Mouse (Mus musculus) kidney, embryonic 16.5 days (tissue): ENCODE results near the gene Elmo2. TPM values are rescaled to one million over a fixed set of nuclear protein-coding genes. Genes with fewer than 3 reads are reported as not detected.

ENCODE experiments used
- ATAC-seq: fragments of 200-750 bp; cut with Nextera tagmentation; 2 replicates; pipeline ENCODE4 v1.8.0; 2017; ENCODE audit warnings: moderate TSS enrichment; ENCODE audit not compliant: low FRiP score, low TSS enrichment
- H3K27ac ChIP-seq: fragments of 300-500 bp; sonication (generic); 2 replicates; pipeline ENCODE4 v1.5.1; 2014; ENCODE audit warnings: low read length
- H3K27me3 ChIP-seq: fragments of 300-500 bp; sonication (generic); 2 replicates; pipeline ENCODE4 v1.6.1; 2014; ENCODE audit warnings: low read length, control low read depth, mixed read lengths; ENCODE audit not compliant: insufficient read depth
- H3K36me3 ChIP-seq: fragments of 300-500 bp; sonication (generic); 2 replicates; pipeline ENCODE4 v1.6.1; 2014; ENCODE audit warnings: low read length, control low read depth, mixed read lengths; ENCODE audit not compliant: insufficient read depth
- H3K4me1 ChIP-seq: fragments of 300-500 bp; sonication (generic); 2 replicates; pipeline ENCODE4 v1.6.1; 2014; ENCODE audit warnings: low read length, control low read depth, mixed read lengths; ENCODE audit not compliant: insufficient read depth
- H3K4me2 ChIP-seq: fragments of 300-500 bp; sonication (generic); replicated peaks from 2 replicates; pipeline ENCODE4 v1.6.1; 2014; ENCODE audit warnings: low read depth, low read length
- H3K4me3 ChIP-seq: fragments of 300-500 bp; sonication (generic); 2 replicates; pipeline ENCODE4 v1.5.1; 2014; ENCODE audit warnings: mild to moderate bottlenecking, low read length
- H3K9ac ChIP-seq: fragments of 300-500 bp; sonication (generic); replicated peaks from 2 replicates; pipeline ENCODE4 v1.6.1; 2014; ENCODE audit warnings: low read length
- H3K9me3 ChIP-seq: fragments of 300-500 bp; sonication (generic); 2 replicates; pipeline ENCODE4 v1.6.1; 2016; ENCODE audit warnings: low read length, control low read depth
- WGBS: fragments of 180-500 bp; shearing (Covaris S2); extraction: QIAGEN DNeasy Blood & Tissue Kit; methylation state at CpG from one replicate; pipeline ENCODE4 v1.1.7; 2014; 5-methylcytosine and 5-hydroxymethylcytosine counted together
- polyA plus RNA-seq: library from polyadenylated mRNA; unstranded; fragments of >200 nt; fragmentation: Nextera tagmentation; extraction: Ambion mirVana; gene quantifications from 2 replicates; pipeline ENCODE4 v1.2.1, GENCODE M21; 2015

Elmo2 gene
- polyA plus RNA-seq, 1 experiment from 2014 or later, result 88.4 TPM

DNA sequence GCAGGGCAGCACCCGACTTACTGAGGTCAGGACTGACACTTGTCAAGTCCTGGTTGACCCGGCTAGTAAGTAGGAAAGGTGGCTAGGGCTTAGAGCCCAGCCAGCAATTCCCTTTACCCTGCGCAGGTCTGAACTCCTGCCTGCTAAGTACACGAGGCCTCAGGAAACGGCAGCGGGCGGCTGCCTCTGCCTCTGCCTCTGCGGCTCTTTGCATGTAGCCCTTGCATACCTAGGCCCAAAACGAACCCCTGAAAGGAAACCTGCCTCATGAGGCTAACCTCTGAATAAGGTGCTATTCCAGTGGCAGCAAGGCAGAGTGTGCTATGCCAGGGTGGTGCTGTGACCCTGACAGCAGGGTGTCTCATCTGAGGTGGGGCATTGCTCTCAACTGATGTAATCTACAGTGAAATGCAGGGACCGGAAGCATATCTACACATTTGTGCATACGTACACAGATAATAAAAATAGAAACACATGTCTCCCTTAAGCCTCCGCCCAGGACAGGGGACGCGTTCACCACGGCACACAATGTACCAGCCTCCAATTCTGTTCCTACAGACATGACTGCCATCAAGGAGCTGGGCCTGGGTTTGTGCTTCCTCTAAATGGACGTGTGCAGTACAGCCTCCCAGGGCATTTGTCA, 8.5 kb downstream of the Elmo2 start:
- 47% methylated on average over 16 of the region's 16 CpGs for WGBS
- no peak for ATAC-seq
- Histone ChIP-seq H3K27me3 (no peaks in the 10 kb centered on the region), H3K9me3 (no peaks in the 10 kb centered on the region), H3K36me3 (peaks cover 21% of the 10 kb centered on the region), H3K4me3 (no peak overlapping the region), H3K4me1 (peaks cover 85% of the 10 kb centered on the region), H3K9ac (peak overlapping the region; percentile 48; the same call in 1 of the 2 replicates), H3K4me2 (peak overlapping the region; percentile 17; the same call in 1 of the 2 replicates), H3K27ac (peak overlapping the region; percentile 79)

DNA sequence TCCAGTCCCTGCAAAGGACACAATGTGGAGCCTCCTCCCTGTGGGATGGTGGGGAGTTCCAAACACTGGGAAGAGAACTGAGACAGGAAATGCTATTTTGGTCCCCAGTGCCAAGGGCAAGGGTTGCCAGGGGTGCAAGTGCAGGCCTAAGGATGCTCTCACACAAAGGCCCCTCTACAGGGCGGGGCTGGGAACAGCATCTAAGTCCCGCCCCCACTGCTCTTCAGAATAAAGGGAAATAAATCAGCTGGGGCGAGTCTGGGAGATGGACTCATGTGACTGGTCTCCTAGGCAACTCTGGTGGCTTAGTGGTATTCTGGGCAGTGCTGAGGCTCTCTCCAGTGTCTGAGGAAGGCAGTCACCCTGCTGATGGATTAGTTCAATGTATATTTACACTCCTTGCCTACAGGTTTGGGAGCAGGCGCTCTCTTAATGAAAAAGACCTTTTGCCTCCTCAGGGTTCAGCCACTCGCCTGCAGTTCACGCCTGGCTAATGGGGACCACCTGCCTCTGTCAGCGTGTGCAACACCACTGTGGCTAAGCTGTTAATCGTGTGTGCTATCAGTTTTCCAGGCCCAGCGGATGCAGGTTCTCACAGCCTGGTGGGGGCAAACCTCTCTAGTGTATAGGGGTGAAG, 9.3 kb downstream of the Elmo2 start:
- Histone ChIP-seq H3K27me3 (no peaks in the 10 kb centered on the region), H3K4me1 (peaks cover 79% of the 10 kb centered on the region), H3K9ac (peak overlapping the region; percentile 48; the same call in 1 of the 2 replicates), H3K4me2 (peak overlapping the region; percentile 17), H3K27ac (peak overlapping the region; percentile 79), H3K36me3 (peaks cover 25% of the 10 kb centered on the region), H3K9me3 (no peaks in the 10 kb centered on the region), H3K4me3 (0 out of 2 replicates have a peak overlapping the region, but pooled peaks have one; percentile 2)
- WGBS, result 7% methylated on average over 9 of the region's 9 CpGs
- peak; percentile 83 for ATAC-seq

- no peak overlapping the region for H3K4me3 ChIP-seq
- peak overlapping the region; percentile 76 for H3K27ac ChIP-seq
- H3K9ac ChIP-seq, result peak overlapping the region; percentile 48; the same call in 1 of the 2 replicates
- peaks cover 72% of the 10 kb centered on the region for H3K4me1 ChIP-seq
- peaks cover 28% of the 10 kb centered on the region for H3K36me3 ChIP-seq
- no peaks in the 10 kb centered on the region for H3K9me3 ChIP-seq
- no peak for ATAC-seq
- WGBS, result 48% methylated on average over 10 of the region's 10 CpGs
- no peak overlapping the region for H3K4me2 ChIP-seq
- no peaks in the 10 kb centered on the region for H3K27me3 ChIP-seq
Measured at GRCm38 (mm10) chr2:165316204-165316603, 10.1 kb downstream of the Elmo2 start.

- no peak overlapping the region for H3K4me3 ChIP-seq
- H3K9ac ChIP-seq, result 0 out of 2 replicates have a peak overlapping the region, but pooled peaks have one; percentile 35
- no peaks in the 10 kb centered on the region for H3K27me3 ChIP-seq
- H3K36me3 ChIP-seq, result peaks cover 41% of the 10 kb centered on the region
- H3K4me1 ChIP-seq, result peaks cover 68% of the 10 kb centered on the region
- peak; percentile 39; the same call in 1 of the 2 replicates for ATAC-seq
- H3K4me2 ChIP-seq, result no peak overlapping the region
- peak overlapping the region; percentile 84 for H3K27ac ChIP-seq
- WGBS, result 47% methylated on average over 8 of the region's 8 CpGs
- no peaks in the 10 kb centered on the region for H3K9me3 ChIP-seq
Measured at GRCm38 (mm10) chr2:165314197-165314596, 12.1 kb downstream of the Elmo2 start.

DNA sequence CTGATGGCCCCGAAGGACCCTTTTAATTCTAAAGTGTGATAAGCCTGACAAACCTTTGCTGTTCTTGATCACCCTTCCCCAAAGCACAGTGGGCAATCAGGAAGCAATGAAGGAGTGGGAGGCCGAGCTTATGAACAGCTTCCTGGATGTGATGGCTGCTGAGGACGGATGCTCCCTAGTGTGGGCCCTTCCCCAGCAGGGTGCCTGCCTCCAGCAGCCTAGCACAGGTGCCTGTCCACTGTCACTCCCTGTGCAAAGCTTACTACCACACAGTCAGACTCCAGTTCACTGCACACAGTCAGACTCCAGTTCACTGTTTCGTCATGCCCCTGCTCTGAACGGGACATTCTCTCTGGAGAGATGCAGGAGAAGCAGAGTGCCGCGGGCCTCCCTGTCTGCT, 13.9 kb downstream of the Elmo2 start:
- ATAC-seq, result no peak
- peaks cover 47% of the 10 kb centered on the region for H3K36me3 ChIP-seq
- no peak overlapping the region for H3K4me2 ChIP-seq
- H3K9me3 ChIP-seq, result no peaks in the 10 kb centered on the region
- no peak overlapping the region for H3K27ac ChIP-seq
- H3K27me3 ChIP-seq, result no peaks in the 10 kb centered on the region
- peaks cover 56% of the 10 kb centered on the region for H3K4me1 ChIP-seq
- H3K4me3 ChIP-seq, result no peak overlapping the region
- no peak overlapping the region for H3K9ac ChIP-seq
- 54% methylated on average over 7 of the region's 7 CpGs for WGBS

DNA sequence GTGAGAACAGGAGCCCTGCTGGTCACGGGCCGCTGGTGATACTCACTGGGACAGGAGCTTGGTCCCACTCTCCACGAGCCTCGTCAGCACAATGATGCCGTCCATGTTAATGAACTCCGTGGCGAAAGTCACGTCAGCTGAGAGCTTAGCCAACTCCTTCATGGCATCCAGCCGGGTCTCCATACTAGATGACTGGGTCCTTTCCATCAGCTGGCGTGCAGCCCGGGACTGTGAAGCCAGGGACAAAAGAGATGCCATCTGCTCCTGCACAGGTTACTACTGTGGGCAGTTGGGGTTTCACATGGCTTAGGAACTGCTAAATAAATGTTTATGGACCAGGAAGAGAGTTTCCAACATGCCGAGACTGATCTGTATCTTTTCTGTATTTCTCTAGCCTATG, 14.7 kb downstream of the Elmo2 start:
- peaks cover 47% of the 10 kb centered on the region for H3K36me3 ChIP-seq
- H3K4me1 ChIP-seq, result peaks cover 48% of the 10 kb centered on the region
- no peak overlapping the region for H3K9ac ChIP-seq
- no peaks in the 10 kb centered on the region for H3K9me3 ChIP-seq
- H3K4me3 ChIP-seq, result no peak overlapping the region
- WGBS, result 70% methylated on average over 12 of the region's 12 CpGs
- H3K27me3 ChIP-seq, result no peaks in the 10 kb centered on the region
- H3K4me2 ChIP-seq, result no peak overlapping the region
- ATAC-seq, result no peak
- H3K27ac ChIP-seq, result no peak overlapping the region

DNA sequence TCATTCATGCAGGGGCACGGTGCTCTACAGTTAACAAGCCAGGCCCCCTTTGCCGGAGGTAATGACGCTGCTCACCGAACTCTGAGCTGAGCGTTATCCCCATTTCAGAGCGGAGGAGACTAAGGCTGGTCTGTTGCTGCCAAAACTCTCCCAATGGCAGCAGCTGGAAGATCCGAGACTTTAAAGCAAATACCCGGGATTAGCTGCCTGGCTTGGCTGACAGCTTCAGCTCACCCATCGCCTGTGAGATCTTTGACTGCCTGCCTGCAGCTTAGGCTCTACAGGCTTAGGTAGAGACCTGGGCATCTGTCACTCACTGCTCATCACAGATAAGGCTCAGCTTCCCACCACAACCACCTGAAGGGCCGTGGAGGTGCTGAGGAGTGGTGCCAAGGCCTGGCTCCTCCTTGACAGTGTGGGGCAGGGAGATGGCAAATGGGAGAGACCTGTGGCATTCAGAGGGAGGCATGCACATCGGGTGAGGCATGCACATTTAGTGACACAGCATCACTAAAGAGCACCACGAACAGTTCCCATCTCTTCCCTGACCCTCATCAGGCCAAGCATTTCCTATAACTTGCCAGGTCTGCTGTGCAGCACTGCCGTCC, 15.4 kb downstream of the Elmo2 start:
- 57% methylated on average over 13 of the region's 13 CpGs for WGBS
- H3K27ac ChIP-seq, result no peak overlapping the region
- H3K4me3 ChIP-seq, result no peak overlapping the region
- no peaks in the 10 kb centered on the region for H3K27me3 ChIP-seq
- H3K36me3 ChIP-seq, result peaks cover 44% of the 10 kb centered on the region
- H3K4me2 ChIP-seq, result no peak overlapping the region
- H3K9ac ChIP-seq, result no peak overlapping the region
- no peak for ATAC-seq
- no peaks in the 10 kb centered on the region for H3K9me3 ChIP-seq
- peaks cover 41% of the 10 kb centered on the region for H3K4me1 ChIP-seq

GRCm38 (mm10) chr2:165307801-165308200, 18.5 kb downstream of the Elmo2 start:
- Histone ChIP-seq H3K9ac (no peak overlapping the region), H3K27ac (peak overlapping the region; percentile 46; the same call in 1 of the 2 replicates), H3K27me3 (no peaks in the 10 kb centered on the region), H3K4me1 (peaks cover 25% of the 10 kb centered on the region), H3K9me3 (no peaks in the 10 kb centered on the region), H3K36me3 (peaks cover 46% of the 10 kb centered on the region), H3K4me3 (no peak overlapping the region), H3K4me2 (no peak overlapping the region)
- ATAC-seq, result peak; percentile 84
- 64% methylated on average over 6 of the region's 6 CpGs for WGBS

GRCm38 (mm10) chr2:165305438-165305837, 20.8 kb downstream of the Elmo2 start:
- H3K27ac ChIP-seq, result no peak overlapping the region
- no peak for ATAC-seq
- no peak overlapping the region for H3K4me3 ChIP-seq
- H3K27me3 ChIP-seq, result no peaks in the 10 kb centered on the region
- no peak overlapping the region for H3K4me2 ChIP-seq
- 78% methylated on average over 8 of the region's 8 CpGs for WGBS
- peaks cover 16% of the 10 kb centered on the region for H3K4me1 ChIP-seq
- no peaks in the 10 kb centered on the region for H3K9me3 ChIP-seq
- no peak overlapping the region for H3K9ac ChIP-seq
- peaks cover 46% of the 10 kb centered on the region for H3K36me3 ChIP-seq

DNA sequence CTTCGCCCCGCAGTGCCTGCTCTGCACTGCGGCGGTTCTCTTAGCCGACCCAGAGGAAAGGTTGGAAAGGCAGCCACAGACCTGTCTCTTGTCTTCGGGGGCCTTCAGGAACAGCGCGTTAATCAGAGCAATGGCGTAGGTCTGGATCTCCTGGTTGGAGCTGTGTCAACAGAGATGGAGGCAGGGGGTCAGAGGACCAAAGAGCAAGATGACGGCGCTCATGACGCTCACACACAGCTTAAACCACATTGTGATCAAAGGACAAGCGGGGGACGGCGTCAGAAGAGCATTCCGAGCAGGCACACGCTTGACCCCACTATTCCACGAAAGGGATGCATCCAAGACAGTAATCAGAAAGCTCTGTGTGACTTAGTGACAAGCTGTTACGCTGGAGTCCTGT, 21.5 kb downstream of the Elmo2 start:
- 81% methylated on average over 19 of the region's 19 CpGs for WGBS
- H3K27ac ChIP-seq, result no peak overlapping the region
- H3K27me3 ChIP-seq, result no peaks in the 10 kb centered on the region
- H3K4me3 ChIP-seq, result no peak overlapping the region
- ATAC-seq, result no peak
- H3K4me1 ChIP-seq, result peaks cover 10% of the 10 kb centered on the region
- no peak overlapping the region for H3K9ac ChIP-seq
- H3K4me2 ChIP-seq, result no peak overlapping the region
- H3K36me3 ChIP-seq, result peaks cover 40% of the 10 kb centered on the region
- H3K9me3 ChIP-seq, result no peaks in the 10 kb centered on the region
